13 mouse cellular contexts compared by ENCODE assay signal in genomic region chr3:147260958-147261595, GRCm38 (mm10).
"Had no signal": no experiment of that assay in that cellular context is flagged by ENCODE, and none has a peak within 500 bp of the region (broad histone marks: within the 10 kb centered on the region; RNA-seq: fewer than 3 reads in every experiment).

No protein-coding gene starts in this region.

- DNase-seq: kidney, adult 9 months; kidney, postnatal 36 days; left cerebral cortex, postnatal 4 days; lung, embryonic 14.5 days; midbrain, embryonic 14.5 days; right cerebral cortex, adult 18-20 months; right cerebral cortex, postnatal 25 days; thymus, postnatal 4 days had no signal

- H3K4me3 ChIP-seq: liver, embryonic 15.5 days; myocyte; neural tube, embryonic 15.5 days had no signal

- H3K27me3 ChIP-seq: liver, embryonic 15.5 days; neural tube, embryonic 15.5 days had no signal

- H3K27ac ChIP-seq: kidney, postnatal 0 days; liver, embryonic 15.5 days; neural tube, embryonic 15.5 days; stomach, postnatal 0 days had no signal

- H3K9ac ChIP-seq: liver, embryonic 15.5 days; lung, embryonic 14.5 days; neural tube, embryonic 15.5 days had no signal

- H3K36me3 ChIP-seq: liver, embryonic 15.5 days; neural tube, embryonic 15.5 days had no signal

- H3K4me1 ChIP-seq: liver, embryonic 15.5 days; neural tube, embryonic 15.5 days had no signal
